In the genomic region with DNA sequence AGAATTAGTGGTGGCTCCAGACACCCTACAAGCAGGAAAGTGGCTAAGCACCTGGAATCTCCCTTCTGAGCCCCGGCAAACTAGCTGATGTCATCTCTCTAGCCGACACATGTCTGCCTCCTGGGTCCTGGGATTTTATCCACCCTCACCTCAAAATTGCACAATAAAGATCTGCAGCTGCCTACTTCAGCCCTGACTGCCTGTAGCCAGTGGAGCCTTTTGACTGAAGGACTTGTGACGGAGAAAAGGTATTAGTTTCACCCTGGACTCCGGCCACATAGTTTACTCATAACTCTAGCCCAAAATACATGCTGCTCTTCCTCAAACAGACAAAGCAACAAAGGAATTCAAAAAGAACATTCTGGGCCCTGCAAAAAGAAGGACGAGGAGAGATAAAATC, we compare ENCODE assay signal across 14 mouse cellular contexts.
DNase-seq lines count a peak whose midpoint lies in the region; ATAC-seq and TF ChIP-seq lines count a peak whose summit lies in the region.
"Had no signal": no experiment of that assay in that cellular context is flagged by ENCODE, and none has a peak within 500 bp of the region (broad histone marks: within the 10 kb centered on the region; RNA-seq: fewer than 3 reads in every experiment).

No protein-coding gene starts in this region.

- peaks cover 46% of the 10 kb centered on the region for H3K4me1 ChIP-seq in heart, embryonic 12.5 days (replicated peaks)
- H3K4me1 ChIP-seq in liver, embryonic 11.5 days (replicated peaks; ENCODE audit: control insufficient read depth, insufficient read depth, low read length): peaks cover 33% of the 10 kb centered on the region
- peaks cover 20% of the 10 kb centered on the region for H3K4me1 ChIP-seq in kidney, embryonic 15.5 days
- H3K4me1 ChIP-seq: hindbrain, embryonic 12.5 days; midbrain, embryonic 13.5 days had no signal

- H3ac ChIP-seq in C2C12 (ENCODE audit: control insufficient read depth, insufficient read length, low read depth): no peak overlapping the region

- DNase-seq in heart, adult 18-20 months: no peak
- peak; percentile 74 for DNase-seq in NIH3T3 (ENCODE audit: low read depth)
- peak; percentile 31 for DNase-seq in liver, embryonic 11.5 days (ENCODE audit: low spot score)
- no peak for DNase-seq in left cerebral cortex, adult 8-10 months (ENCODE audit: low spot score in 2 of 2)
- DNase-seq: adrenal gland, adult 8-10 months; cerebellum, adult 18-20 months; kidney, adult 9 months; lung, embryonic 14.5 days had no signal

- WGBS in heart, embryonic 12.5 days: 37% methylated on average over 5 of the region's 5 CpGs
- 51% methylated on average over 5 of the region's 5 CpGs for WGBS in liver, embryonic 11.5 days
- 71% methylated on average over 5 of the region's 5 CpGs for WGBS in kidney, embryonic 15.5 days

- no peak for ATAC-seq in heart, embryonic 12.5 days (ENCODE audit: insufficient number of reproducible peaks, low FRiP score)
- no peak for ATAC-seq in liver, embryonic 11.5 days (replicated peaks; ENCODE audit: low FRiP score)
- ATAC-seq in kidney, embryonic 15.5 days (replicated peaks; ENCODE audit: low FRiP score): no peak
- ATAC-seq: midbrain, embryonic 13.5 days had no signal

- peaks cover 69% of the 10 kb centered on the region for H3K79me2 ChIP-seq in C2C12 (ENCODE audit: control insufficient read depth, insufficient read depth)

- H3K9ac ChIP-seq in heart, embryonic 12.5 days: no peak overlapping the region
- H3K9ac ChIP-seq in liver, embryonic 11.5 days (ENCODE audit: low read depth, low read length): no peak overlapping the region
- no peak overlapping the region for H3K9ac ChIP-seq in kidney, embryonic 15.5 days
- H3K9ac ChIP-seq: hindbrain, embryonic 12.5 days; lung, embryonic 14.5 days; midbrain, embryonic 13.5 days had no signal

- H3K9me3 ChIP-seq in heart, embryonic 12.5 days (replicated peaks): no peaks in the 10 kb centered on the region
- no peaks in the 10 kb centered on the region for H3K9me3 ChIP-seq in liver, embryonic 11.5 days (ENCODE audit: control insufficient read depth, low read length)
- no peaks in the 10 kb centered on the region for H3K9me3 ChIP-seq in kidney, embryonic 15.5 days (replicated peaks)
- H3K9me3 ChIP-seq: G1E; hindbrain, embryonic 12.5 days; midbrain, embryonic 13.5 days had no signal

- H3K36me3 ChIP-seq in heart, embryonic 12.5 days: no peaks in the 10 kb centered on the region
- H3K36me3 ChIP-seq in C2C12 (ENCODE audit: control insufficient read depth, insufficient read depth): no peaks in the 10 kb centered on the region
- H3K36me3 ChIP-seq in liver, embryonic 11.5 days (ENCODE audit: control insufficient read depth, insufficient read depth, low read length): no peaks in the 10 kb centered on the region
- no peaks in the 10 kb centered on the region for H3K36me3 ChIP-seq in kidney, embryonic 15.5 days
- H3K36me3 ChIP-seq: G1E; hindbrain, embryonic 12.5 days; midbrain, embryonic 13.5 days had no signal

- H3K27ac ChIP-seq in heart, embryonic 12.5 days (ENCODE audit: poor library complexity, severe bottlenecking): peak overlapping the region; percentile 49
- peak overlapping the region; percentile 86; the same call in 1 of the 2 replicates for H3K27ac ChIP-seq in liver, embryonic 11.5 days (ENCODE audit: low read depth, low read length)
- no peak overlapping the region for H3K27ac ChIP-seq in kidney, embryonic 15.5 days
- H3K27ac ChIP-seq: hindbrain, embryonic 12.5 days; midbrain, embryonic 13.5 days had no signal

- H3K4me2 ChIP-seq in heart, embryonic 12.5 days: no peak overlapping the region; the same call in 1 of the 2 replicates
- peak overlapping the region; percentile 41 for H3K4me2 ChIP-seq in liver, embryonic 11.5 days
- no peak overlapping the region for H3K4me2 ChIP-seq in kidney, embryonic 15.5 days
- H3K4me2 ChIP-seq: hindbrain, embryonic 12.5 days; lung, embryonic 14.5 days; midbrain, embryonic 13.5 days had no signal

- no peak overlapping the region for H3K4me3 ChIP-seq in heart, embryonic 12.5 days
- no peak overlapping the region for H3K4me3 ChIP-seq in C2C12 (ENCODE audit: insufficient read depth, poor library complexity, severe bottlenecking)
- H3K4me3 ChIP-seq in liver, embryonic 11.5 days (ENCODE audit: low read depth, low read length): no peak overlapping the region
- H3K4me3 ChIP-seq in kidney, embryonic 15.5 days (replicated peaks): no peak overlapping the region
- H3K4me3 ChIP-seq: hindbrain, embryonic 12.5 days; midbrain, embryonic 13.5 days had no signal

- no peaks in the 10 kb centered on the region for H3K27me3 ChIP-seq in heart, embryonic 12.5 days (replicated peaks)
- no peaks in the 10 kb centered on the region for H3K27me3 ChIP-seq in C2C12 (ENCODE audit: control insufficient read depth, insufficient read depth, insufficient read length)
- H3K27me3 ChIP-seq in liver, embryonic 11.5 days (replicated peaks; ENCODE audit: control insufficient read depth, insufficient read depth, low read length): no peaks in the 10 kb centered on the region
- no peaks in the 10 kb centered on the region for H3K27me3 ChIP-seq in kidney, embryonic 15.5 days
- H3K27me3 ChIP-seq: hindbrain, embryonic 12.5 days; midbrain, embryonic 13.5 days had no signal

- H3K79me3 ChIP-seq in C2C12 (ENCODE audit: low read depth): peaks cover 34% of the 10 kb centered on the region

- TF ChIP-seq CTCF in C2C12 (IDR thresholded peaks at IDR 0.05; ENCODE audit: control insufficient read depth, insufficient read depth, insufficient read length): no peak

TF ChIP-seq in C2C12, 6 proteins besides CTCF, POLR2A, EP300 and RAD21:
- TF ChIP-seq FOSL1 (IDR thresholded peaks at IDR 0.05; ENCODE audit: insufficient read depth, low read length, poor library complexity, severe bottlenecking) (no peak), MYOD1 (IDR thresholded peaks at IDR 0.05; ENCODE audit: control insufficient read depth, insufficient read length, low read depth) (peak; percentile 65), CEBPB (IDR thresholded peaks at IDR 0.05; ENCODE audit: low read depth) (peak; percentile 97)

Comparison
In these comparisons a context has a peak if more than half of its experiments do, and no peak if none do; other contexts are left out.
1. DNase-seq: peak in NIH3T3 (single experiment) and liver, embryonic 11.5 days (single experiment); none in heart, adult 18-20 months (0 of 2) and left cerebral cortex, adult 8-10 months (0 of 2).